Mouse (Mus musculus) layer of hippocampus, adult 6 months (tissue): Measurements from ENCODE around the gene Slc29a3. TPM values are rescaled to one million over a fixed set of nuclear protein-coding genes. Genes with fewer than 3 reads are reported as not detected.

Source experiments
- long read RNA-seq, 2 experiments: library from polyadenylated mRNA; unstranded; transcript quantifications; one replicate each; pipeline ENCODE4 v2.0.0; 2019 to 2020
- polyA plus RNA-seq: library from polyadenylated mRNA; unstranded; fragments of <200 nt; fragmentation: Nextera tagmentation; gene quantifications from 2 replicates; pipeline ENCODE4 v1.2.3, GENCODE M21; 2021

The Slc29a3 gene
- 11.3 and 11.9 TPM in 2 replicates for polyA plus RNA-seq
- long read RNA-seq, experiment 1, full-length matches to known transcripts, result 12 of 14 reads
- long read RNA-seq, experiment 1, partial matches to known transcripts, result 1 of 14 reads
- long read RNA-seq, experiment 1, other reads (novel, unspliced or antisense), result 1 of 14 reads
- long read RNA-seq, experiment 2, full-length matches to known transcripts, result 27 of 32 reads
- long read RNA-seq, experiment 2, partial matches to known transcripts, result 2 of 32 reads
- long read RNA-seq, experiment 2, other reads (novel, unspliced or antisense), result 3 of 32 reads

GRCm38 (mm10) chr10:60752040-60753020 is at the start of gene Slc29a3:
Gene Slc29a3, minus strand, starts transcription at chr10:60752794.

GRCm38 (mm10) chr10:60696390-60696789 is 56.2 kb downstream of the Slc29a3 start, which contains the start of gene Cdh23:
Gene Cdh23, minus strand, starts transcription at chr10:60696490.

Other genes starting within 250 kb of the Slc29a3 start
- 1.1 and 1.6 TPM in 2 replicates for gene Cdh23, start 56.3 kb downstream of the Slc29a3 start, polyA plus RNA-seq
- gene Unc5b, start 78.8 kb upstream of the Slc29a3 start, polyA plus RNA-seq, result 1.4 and 2.0 TPM in 2 replicates